Mouse (Mus musculus): ENCODE results near the gene Tesk1.
A peak's percentile ranks its signal among the peaks of the same experiment; 100 is the strongest.
"Not testable (repeated sequence)": the region's sequence is repeated elsewhere in the genome, so short reads cannot be mapped to it uniquely, and the experiment has no call there.

The Tesk1 gene

DNA sequence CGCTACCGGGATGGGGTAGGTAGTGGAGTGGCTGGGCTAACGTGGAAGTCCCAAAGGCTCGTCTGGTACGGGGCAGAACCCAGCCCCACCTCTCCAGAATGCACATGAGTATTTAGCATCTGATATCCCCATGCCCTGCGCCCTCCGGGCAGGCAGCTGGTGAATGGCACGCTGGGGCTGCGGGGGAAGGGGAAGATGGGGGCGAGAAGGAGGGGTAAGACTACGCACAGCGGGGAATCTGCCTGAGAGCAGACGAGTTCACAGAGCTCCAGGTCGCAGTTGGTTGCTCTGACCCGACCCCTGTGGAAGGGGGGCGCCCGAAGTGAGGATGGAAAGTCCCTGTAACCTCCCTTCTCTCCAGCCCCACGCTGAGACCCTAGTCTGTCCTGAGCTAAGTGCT is 11.7 kb downstream of the Tesk1 start:
- DNase-seq (ENCODE audit: low spot score in 2 of 2) = peak in 1 of 2 experiments; percentile 34

DNA sequence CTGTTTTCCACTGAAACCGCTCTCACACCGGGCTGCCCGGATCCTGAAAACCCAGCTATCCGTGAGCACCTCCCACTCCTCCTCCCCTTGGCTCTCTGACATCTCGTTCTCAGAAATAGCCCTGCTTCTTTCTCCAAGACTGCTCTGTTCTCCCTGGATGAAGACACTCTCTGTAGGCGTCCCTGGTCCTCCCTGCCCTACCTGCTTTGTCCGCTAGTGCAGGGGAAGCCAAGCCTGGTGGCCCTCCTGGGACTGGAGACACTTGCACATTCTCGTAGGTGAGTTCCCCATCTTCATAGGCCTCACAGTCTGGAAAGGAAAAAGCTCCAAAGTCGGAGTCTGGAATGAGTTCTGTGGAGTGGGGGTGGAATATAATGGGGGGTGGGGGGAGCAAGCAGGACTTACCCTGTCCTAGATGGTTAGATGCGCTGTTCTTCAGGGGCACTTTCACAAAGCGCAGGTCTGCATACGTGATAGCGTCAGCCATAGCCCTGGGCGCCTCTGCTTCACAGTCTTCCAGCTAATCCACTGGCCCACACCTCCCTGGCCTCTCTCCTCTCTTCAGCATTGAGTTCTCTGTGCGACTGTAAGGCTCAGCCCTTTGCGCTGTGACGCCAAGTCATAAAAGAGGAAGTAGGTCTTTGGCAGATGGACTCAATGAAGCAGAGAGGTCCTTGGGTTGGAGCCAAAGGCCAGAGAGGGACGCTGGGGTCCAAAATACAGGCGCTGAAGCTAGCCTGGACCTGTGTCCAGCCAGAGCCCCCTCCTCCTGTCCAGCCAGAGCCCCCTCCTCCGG is 12.5 kb downstream of the Tesk1 start, which contains the start of gene Cd72:
Gene Cd72, minus strand, starts transcription at position 588 of the 796 bp plus-strand sequence.
- DNase-seq (ENCODE audit: low spot score in 2 of 2) = peak; percentile 78 to 81

DNA sequence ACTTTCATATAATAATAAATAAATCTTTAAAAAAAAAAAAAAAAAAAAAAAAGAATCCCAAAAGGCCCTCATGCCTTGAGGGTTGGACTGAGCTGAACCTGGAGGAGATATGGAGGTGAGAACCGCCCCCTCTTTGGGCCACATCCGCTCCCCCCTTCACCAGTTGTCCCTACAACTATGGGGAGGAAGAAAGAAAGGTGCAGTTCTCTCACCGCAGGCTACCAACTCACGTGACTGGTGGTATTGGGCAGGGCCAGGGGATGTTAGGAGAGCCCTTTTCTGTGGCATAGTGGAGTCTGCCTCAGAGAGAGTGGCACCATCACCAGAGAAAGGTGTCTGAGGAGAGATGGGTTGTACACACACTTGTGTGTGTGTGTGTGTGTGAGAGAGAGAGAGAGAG is 14.7 kb downstream of the Tesk1 start:
- DNase-seq (ENCODE audit: low spot score in 2 of 2) = peak; percentile 87 to 90

GRCm38 (mm10) chr4:43457124-43457523 is 15.4 kb downstream of the Tesk1 start:
- peak; percentile 88 to 89 for DNase-seq (ENCODE audit: low spot score in 2 of 2)

- DNase-seq (ENCODE audit: low spot score in 2 of 2) = no peak
Observed at GRCm38 (mm10) chr4:43463102-43463501, 21.4 kb downstream of the Tesk1 start.

DNA sequence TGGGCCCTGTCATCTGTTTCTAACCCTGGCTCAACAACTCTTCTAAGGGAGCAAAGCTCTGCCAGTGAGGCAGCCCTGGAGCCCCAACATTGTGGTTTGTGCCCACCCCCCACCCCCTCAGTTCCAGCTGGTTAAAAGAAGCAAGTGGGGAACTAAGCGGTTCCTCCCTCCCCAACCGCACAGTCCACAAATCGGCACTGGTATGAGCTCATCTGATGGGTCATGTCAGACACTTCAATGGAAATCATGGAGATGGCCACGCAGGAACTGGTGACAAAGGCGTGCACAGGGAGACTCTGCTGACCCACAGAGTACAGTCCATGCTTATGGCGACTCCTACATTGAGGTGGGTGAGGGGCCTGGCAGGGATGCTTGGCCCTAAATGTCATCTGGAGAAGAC is 24.2 kb downstream of the Tesk1 start:
- peak; percentile 33 to 40 for DNase-seq (ENCODE audit: low spot score in 2 of 2)

- DNase-seq (ENCODE audit: low spot score in 2 of 2) = no peak
Observed at GRCm38 (mm10) chr4:43466872-43467271, 25.1 kb downstream of the Tesk1 start.

GRCm38 (mm10) chr4:43470301-43470700 is 28.6 kb downstream of the Tesk1 start:
- peak in 1 of 2 experiments; percentile 38 for DNase-seq (ENCODE audit: low spot score in 2 of 2)

DNA sequence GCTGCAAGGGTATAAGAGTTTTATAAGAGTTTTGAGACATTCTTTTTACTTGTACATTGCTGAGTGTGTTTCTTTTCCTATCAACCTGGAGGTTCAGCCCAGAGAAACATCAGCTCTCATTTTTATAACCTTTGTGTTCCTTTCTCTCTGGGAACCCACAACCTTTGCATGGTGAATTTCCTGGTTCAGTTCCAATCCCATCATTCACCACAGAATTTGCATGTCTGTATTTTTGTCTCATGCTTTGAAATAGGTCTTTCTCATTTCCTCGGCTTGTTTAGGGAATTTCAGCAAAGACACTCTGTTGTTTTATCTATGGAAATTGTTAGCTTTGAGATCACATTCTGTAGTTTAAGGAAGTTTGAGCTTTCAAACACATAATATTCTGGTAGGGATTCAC is 31.9 kb downstream of the Tesk1 start:
- peak; percentile 59 to 69 for DNase-seq (ENCODE audit: low spot score in 2 of 2)

GRCm38 (mm10) chr4:43476604-43477003 is 34.9 kb downstream of the Tesk1 start:
- DNase-seq (ENCODE audit: low spot score in 2 of 2) = peak; percentile 62 to 70

- DNase-seq (ENCODE audit: low spot score in 2 of 2) = peak; percentile 92 to 93
Observed at GRCm38 (mm10) chr4:43477857-43478533, 36.3 kb downstream of the Tesk1 start.

GRCm38 (mm10) chr4:43478534-43478858 is 36.8 kb downstream of the Tesk1 start:
- no peak for DNase-seq (ENCODE audit: low spot score in 2 of 2)

DNA sequence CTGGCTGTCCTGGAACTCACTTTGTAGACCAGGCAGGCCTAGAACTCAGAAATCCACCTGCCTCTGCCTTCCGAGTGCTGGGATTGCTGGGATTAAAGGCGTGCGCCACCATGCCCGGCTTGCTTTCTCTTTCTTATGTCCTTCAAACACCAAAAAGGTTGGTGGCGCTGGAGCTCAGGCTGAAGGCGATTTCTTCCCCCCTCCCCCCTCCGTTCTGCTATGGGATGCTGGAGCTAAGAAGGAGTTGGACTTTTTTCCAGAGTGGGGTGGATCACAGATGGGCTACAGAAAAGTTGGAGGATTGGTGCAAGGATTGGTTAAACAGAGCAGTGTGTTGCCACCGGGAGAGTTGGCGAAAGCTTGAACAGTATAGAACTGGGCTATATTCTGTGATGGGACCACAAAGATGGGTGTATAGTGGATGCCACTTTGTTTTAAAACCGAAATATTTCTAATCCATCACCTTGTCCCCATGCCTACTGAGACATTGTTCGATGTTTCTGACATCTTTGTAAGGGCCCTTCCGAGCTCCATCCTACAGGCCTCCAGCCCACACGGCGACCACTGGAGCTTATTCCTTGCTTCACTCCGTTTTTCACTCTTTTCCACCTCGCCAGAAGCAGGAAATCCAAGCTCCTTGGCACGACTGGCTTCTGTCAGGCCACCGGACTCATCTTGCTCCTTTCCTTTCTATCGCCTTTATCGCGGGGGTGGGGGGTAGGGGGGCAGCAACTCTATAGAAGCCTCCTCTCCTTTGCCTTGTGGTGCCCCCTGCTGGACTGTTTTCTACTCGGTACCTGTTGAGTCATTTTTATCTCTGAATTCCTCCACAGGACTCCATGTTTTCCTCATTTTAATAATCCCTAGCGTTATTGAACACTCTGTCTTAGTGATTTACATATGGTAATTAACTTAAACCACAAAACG is 37.4 kb downstream of the Tesk1 start:
- peak; percentile 74 to 86 for DNase-seq (ENCODE audit: low spot score in 2 of 2)

DNA sequence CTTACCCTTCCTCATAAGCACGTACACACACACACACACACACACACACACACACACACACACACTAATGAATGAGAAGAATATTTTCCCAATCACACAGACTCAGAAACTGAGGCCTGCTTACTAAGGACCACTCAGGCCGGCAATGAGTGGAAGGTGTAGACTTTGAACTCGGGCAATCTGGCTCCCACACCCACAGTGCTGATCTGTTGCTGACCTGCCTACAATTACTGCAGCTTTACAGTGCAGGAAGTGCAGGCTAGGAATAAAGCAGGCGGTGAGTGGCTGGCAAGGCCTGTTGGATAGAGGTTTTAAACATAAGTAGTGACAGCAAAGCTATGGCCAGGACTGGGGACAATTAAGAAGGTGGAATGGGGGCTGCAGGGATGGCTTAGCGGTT is 39.2 kb downstream of the Tesk1 start:
- no peak for DNase-seq (ENCODE audit: low spot score in 2 of 2)

- DNase-seq (ENCODE audit: low spot score in 2 of 2) = peak; percentile 46 to 58
Observed at GRCm38 (mm10) chr4:43481894-43482456, 40.2 kb downstream of the Tesk1 start.

GRCm38 (mm10) chr4:43482591-43482990 is 40.9 kb downstream of the Tesk1 start:
- DNase-seq (ENCODE audit: low spot score in 2 of 2) = no peak

GRCm38 (mm10) chr4:43483535-43484091 is 41.9 kb downstream of the Tesk1 start, which contains the start of gene Sit1:
Gene Sit1, minus strand, starts transcription at chr4:43483734.
- DNase-seq (ENCODE audit: low spot score in 2 of 2) = peak; percentile 60 to 66

DNA sequence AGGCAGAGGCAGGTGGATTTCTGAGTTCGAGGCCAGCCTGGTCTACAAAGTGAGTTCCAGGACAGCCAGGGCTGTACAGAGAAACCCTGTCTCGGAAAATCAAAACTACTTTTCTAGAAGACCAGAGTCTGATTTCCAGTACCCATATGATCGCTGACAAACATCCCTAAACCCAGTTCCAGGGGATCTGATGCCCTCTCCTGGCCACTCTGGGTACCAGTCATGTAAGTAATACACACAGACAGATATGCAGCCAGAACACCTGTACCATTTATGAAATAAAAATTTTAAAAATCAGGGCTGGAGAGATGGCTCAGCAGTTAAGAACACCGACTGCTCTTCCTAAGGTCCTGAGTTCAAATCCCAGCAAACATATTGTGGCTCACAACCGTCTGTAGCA is 43.9 kb downstream of the Tesk1 start:
- DNase-seq (ENCODE audit: low spot score in 2 of 2) = not testable (repeated sequence)

GRCm38 (mm10) chr4:43489611-43490010 is 47.9 kb downstream of the Tesk1 start:
- no peak for DNase-seq (ENCODE audit: low spot score in 2 of 2)

DNA sequence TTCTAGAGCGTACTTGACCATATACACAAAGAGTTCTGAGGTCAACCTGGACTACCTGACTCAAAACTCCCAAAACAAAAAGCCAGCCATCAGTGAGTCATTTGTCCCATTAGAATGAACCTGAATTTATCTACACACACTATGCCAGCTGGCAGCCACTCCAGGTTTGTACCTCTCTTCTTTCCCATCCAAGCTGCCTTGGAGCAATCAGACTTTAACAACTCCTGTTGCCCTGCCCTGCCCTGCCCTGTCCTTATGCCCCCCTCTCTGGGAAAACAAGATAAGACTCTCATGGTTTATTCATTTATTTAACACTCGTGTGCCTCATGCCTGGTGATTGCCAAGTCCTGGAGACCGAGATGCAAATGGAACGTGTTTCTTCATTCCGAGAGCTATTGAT is 49.1 kb downstream of the Tesk1 start:
- no peak for DNase-seq (ENCODE audit: low spot score in 2 of 2)

GRCm38 (mm10) chr4:43492101-43492820 is 50.5 kb downstream of the Tesk1 start:
- no peak for DNase-seq (ENCODE audit: low spot score in 2 of 2)

Measured in spleen, postnatal 36 days (tissue).